Mouse (Mus musculus) kidney, adult 9 months (tissue): ENCODE measurements at regions not wholly inside any gene's neighbourhood (a gene's known extent, or its start where the extent isn't known, plus 50 kb on each side); places are given as distances from the start of the nearest gene placed in this dataset.
"Not testable (repeated sequence)": the region's sequence is repeated elsewhere in the genome, so short reads cannot be mapped to it uniquely, and the experiment has no call there.

Source experiments
- DNase-seq: peaks from one replicate; pipeline ENCODE4 v3.0.0; 2022

- no peak for DNase-seq
Measured at GRCm38 (mm10) chr10:120726369-120726768, 172.5 kb downstream of the Msrb3 start.

- no peak for DNase-seq
Measured at GRCm38 (mm10) chr10:120721956-120722532, 176.9 kb downstream of the Msrb3 start.

GRCm38 (mm10) chr10:120720981-120721380, 177.9 kb downstream of the Msrb3 start:
- no peak for DNase-seq

- DNase-seq = no peak
Measured at GRCm38 (mm10) chr10:120720061-120720460, 178.8 kb downstream of the Msrb3 start.

- peak; percentile 17 for DNase-seq
Measured at GRCm38 (mm10) chr10:120717159-120717567, 181.7 kb downstream of the Msrb3 start.

GRCm38 (mm10) chr10:120716391-120716790, 182.5 kb downstream of the Msrb3 start:
- DNase-seq = no peak

GRCm38 (mm10) chr10:120707771-120708750, 190.8 kb downstream of the Msrb3 start:
- no peak for DNase-seq

GRCm38 (mm10) chr10:120706684-120707290, 192.1 kb downstream of the Msrb3 start:
- no peak for DNase-seq

- DNase-seq = peak; percentile 74
Measured at GRCm38 (mm10) chr10:120701833-120702232, 197.1 kb downstream of the Msrb3 start.

- no peak for DNase-seq
Measured at GRCm38 (mm10) chr10:120697275-120697856, 201.5 kb downstream of the Msrb3 start.

- DNase-seq = no peak
Measured at GRCm38 (mm10) chr10:120696481-120696880, 202.4 kb downstream of the Msrb3 start.

- DNase-seq = no peak
Measured at GRCm38 (mm10) chr10:120694472-120694871, 204.4 kb downstream of the Msrb3 start.

- DNase-seq = peak; percentile 48
Measured at GRCm38 (mm10) chr10:120691451-120691850, 207.4 kb downstream of the Msrb3 start.

- DNase-seq = no peak
Measured at GRCm38 (mm10) chr10:120686123-120686522, 209.9 kb upstream of the Hmga2 start.

- DNase-seq = no peak
Measured at GRCm38 (mm10) chr10:120682021-120682420, 205.8 kb upstream of the Hmga2 start.

- no peak for DNase-seq
Measured at GRCm38 (mm10) chr10:120679982-120680381, 203.7 kb upstream of the Hmga2 start.

GRCm38 (mm10) chr10:120678277-120678676, 202.0 kb upstream of the Hmga2 start:
- DNase-seq = no peak

- DNase-seq = no peak
Measured at GRCm38 (mm10) chr10:120675369-120675768, 199.1 kb upstream of the Hmga2 start.

GRCm38 (mm10) chr10:120674321-120675045, 198.2 kb upstream of the Hmga2 start:
- DNase-seq = no peak

GRCm38 (mm10) chr10:120667678-120668031, 191.4 kb upstream of the Hmga2 start:
- DNase-seq = not testable (repeated sequence)

GRCm38 (mm10) chr10:120666985-120667677, 190.9 kb upstream of the Hmga2 start:
- DNase-seq = peak; percentile 54
